Mouse (Mus musculus) central nervous system, embryonic 11.5 days (tissue): Measurements from ENCODE around the gene Mcm7. TPM values are rescaled to one million over a fixed set of nuclear protein-coding genes. Genes with fewer than 3 reads are reported as not detected.

Experiments used
- polyA plus RNA-seq: library from polyadenylated mRNA; depleted of rRNA; stranded (reverse); fragments of >200 nt; gene quantifications from 2 replicates; pipeline ENCODE4 v1.2.3, GENCODE M21; 2012; rRNA removed

Gene Mcm7
- polyA plus RNA-seq: 257 and 285 TPM in 2 replicates

DNA sequence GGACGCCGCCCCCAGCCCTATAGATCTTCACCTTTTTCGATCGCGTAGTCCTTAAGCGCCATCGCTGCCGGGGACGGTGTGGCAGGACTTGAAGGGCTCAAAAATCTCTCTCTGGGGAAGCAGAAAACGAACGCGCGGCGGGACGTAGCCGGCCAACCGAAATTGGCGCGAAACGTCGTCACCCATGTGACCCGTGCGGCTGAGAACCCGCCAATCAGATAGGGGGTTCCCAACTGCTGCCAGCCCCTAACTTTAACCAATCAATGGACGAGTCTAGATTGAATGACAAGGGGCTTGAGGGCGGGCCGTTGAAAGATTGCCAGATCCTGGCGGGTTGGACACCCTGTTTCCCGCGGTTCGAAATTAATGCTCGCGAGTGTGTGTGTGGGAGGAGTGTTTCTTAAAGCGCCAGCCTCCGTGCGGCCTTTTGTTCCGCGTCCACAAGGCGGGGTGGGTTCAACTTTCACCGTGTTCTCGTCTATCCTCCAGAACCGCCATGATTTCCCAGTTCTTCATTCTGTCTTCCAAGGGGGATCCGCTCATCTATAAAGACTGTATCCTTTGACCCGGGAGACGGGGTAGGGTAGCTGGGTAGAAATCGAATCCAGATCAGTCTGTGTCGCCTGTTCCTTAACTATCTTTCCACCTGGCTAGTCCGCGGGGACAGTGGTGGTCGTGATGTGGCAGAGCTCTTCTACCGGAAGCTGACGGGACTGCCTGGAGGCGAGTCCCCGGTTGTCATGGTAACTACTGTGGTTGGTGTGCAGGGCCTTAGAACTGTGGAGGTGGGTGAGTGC, at the start of gene Mcm7, which contains the start of gene Ap4m1:
TSS of gene Mcm7 (minus strand) at position 728 of the 797 bp plus-strand sequence.
TSS of gene Ap4m1 (plus strand) at position 308 of the 797 bp plus-strand sequence.

DNA sequence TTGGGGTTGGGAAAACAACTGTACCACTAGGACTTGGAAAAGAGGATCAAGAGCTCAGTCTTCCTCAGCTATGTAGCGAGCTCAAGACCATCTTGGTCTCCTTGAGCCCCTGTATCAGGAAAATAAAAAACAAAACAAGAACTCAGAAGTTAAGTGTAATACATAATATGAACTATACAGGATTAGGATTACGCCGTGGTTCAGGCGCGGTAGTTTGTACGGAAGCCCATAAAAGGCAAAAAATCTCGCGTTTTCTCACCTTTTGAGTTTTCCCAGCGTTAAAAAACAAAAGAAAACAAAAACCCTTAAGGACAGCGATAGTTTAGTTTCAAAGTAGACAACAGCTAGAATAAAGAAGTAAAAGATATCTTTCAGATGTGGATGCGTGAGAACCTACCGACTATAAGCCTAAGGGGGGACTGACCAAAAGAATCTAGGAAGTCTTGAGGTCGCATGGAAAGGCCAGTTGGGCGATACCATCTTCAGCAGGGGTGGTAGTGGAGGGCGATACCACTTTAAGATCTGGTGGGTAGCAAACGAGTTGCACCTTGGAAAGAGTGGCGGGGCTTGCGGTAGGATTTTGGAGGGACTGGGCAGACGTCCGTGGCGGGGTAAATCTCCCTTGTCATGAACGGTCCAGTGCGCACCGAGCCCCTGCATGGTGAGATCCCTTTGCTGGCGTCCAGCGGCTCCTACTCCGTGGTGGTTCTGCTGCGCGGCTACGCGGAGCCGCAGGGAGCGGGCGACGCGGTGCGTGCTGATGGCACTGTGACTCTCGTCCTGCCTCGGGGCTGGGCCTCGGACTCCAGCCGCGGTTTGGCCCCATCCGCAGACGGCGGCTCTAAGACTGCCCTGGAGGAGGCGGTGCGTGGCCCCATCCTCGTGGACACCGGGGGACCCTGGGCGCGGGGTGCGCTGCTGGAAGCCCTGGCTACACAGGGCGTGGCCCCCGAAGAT, 21.8 kb upstream of the Mcm7 start, which contains the start of gene Mblac1:
TSS of gene Mblac1 (plus strand) at position 544 of the 957 bp plus-strand sequence.

DNA sequence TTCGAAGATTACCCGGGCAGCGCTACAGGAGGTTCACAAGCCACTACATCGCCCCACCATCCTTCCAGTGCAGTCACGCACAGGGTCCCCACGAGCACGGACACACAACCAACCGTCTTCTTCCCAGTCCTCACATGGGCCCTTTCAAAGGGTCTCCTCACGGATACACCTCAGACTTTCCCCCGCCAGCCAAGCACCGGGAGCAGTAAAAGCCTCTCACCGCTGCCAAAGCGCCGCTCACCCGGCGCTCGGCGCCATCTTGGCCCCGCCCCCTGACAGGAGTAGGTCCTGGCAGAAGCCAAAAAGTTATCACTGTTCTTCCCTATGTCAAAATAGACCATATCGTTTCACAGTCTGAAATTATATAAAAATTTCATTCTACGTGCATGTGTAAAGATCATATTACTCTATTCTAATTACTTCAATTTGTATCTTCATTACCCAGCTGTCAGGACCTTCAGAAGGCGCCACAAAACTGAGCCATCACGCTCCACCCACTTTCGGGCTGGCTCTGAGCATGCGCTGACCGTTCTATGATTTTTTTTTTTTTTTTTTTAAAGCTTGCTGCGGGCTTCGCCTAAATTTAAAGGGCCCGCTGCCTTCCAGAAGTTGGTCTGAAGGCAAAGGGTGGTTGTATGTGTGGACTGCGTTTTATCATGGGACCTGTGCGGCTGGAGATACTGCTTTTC, 14.9 kb upstream of the Mcm7 start, which contains the start of the genes Taf6 and Cnpy4:
TSS of gene Taf6 (minus strand) at position 502 of the 689 bp plus-strand sequence.
TSS of gene Cnpy4 (plus strand) at position 536 of the 689 bp plus-strand sequence.

DNA sequence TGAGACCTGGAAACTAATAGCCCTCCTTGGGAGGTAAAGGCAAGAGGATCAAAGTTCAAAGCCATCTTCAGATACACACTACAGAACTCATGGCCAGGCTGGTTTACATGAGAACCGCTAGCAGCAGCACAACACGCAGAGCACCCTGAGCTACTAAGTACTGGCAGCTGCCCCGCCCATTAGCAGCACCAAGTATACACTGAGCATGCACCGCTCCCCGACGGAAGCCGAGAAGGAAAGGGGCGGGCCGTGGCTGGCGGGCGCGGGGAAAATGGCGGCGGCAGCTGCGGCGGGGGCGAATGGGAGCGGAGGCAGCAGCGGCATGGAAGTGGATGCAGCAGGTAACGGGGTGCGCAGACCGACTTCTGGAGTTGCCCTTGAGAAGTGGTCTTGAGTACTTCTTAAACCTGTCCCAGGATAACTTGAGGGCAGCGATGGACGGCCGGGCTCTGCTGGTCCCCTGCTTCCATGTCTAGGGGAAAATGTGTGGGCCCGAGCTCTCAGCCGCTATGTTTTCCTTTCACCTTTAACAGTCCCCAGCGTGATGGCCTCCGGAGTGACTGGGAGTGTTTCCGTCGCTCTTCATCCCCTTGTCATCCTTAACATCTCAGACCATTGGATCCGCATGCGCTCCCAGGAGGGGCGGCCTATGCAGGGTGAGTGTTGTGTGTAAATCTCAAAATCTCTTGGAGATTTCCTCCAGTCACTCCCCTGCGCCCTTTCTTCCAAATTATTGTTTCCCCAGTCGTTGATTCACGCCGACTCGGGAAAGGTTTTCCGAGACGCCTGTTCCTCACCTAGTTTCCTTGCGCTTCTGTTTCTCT, 11.2 kb downstream of the Mcm7 start, which contains the start of gene Cops6:
TSS of gene Cops6 (plus strand) at position 230 of the 824 bp plus-strand sequence.

DNA sequence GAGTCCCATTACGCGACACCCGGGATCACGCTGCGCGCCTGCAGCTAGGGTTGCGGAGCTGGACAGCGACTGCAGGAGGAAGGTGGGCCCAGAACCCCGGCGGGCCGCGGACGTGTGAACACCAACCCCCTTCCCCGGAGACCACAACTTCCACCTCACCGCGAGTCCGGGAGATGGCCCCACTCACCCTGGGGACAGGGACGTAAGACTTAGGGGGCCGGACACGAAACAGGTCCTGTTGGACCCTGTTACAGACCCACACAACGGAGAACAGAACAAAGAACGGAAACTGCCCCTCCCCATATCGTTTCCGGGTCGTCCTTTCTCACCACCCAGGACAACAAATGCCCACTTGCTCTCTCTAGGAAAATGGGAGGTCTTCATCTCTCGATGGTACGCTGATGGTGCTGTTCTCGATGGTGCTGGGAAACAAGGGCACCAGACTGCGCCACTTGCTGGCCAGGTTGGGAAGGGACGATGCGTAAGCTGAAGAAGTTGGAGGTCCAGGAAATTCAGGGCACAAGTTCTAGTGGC, 16.7 kb downstream of the Mcm7 start, which contains the start of gene Zfp113:
TSS of gene Zfp113 (minus strand) at position 302 of the 534 bp plus-strand sequence.

DNA sequence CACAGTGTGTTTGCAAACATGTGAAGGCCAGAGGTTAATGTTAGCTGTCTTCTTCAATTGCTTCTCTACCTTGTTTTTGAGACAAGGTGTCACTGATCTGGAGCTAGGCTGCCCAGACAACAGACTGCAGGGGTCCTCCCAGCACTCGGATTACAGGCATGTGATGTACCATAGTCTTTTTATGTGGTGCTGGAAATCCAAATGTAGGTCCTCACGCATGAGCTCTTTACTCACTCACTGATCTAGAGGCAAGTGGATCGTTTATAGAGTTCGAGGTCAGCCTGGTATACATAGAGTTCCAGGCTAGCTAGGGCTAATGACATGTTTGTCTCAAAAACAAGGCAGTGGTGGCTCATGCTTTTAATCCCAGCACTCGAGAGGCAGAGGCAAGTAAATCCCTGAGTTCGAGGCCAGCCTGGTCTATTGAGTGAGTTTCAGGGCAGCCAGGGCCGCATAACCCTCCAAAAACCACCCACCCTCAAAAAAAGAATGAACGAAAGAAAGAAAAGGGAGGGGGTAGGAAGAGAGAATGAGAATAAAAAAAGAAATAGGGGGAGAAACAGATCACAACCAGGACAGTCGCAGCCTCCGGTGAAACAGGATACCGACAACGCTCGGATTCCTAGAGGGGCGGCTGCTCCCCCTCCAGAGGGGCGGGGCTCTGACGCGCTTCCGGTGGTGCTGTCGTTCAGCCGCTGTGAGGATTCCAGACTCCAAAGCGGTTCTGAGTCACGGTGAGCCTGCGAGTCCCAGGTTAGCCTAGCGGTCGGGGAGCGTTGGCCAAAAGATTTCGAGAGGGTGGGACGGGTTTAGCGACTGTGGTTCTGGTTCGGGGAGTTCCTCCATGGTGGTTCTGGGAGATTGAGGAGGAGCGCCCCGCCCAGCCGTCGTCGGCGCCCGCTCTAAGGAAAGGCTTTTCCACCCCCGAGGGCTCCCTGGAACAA, 55.7 kb downstream of the Mcm7 start, which contains the start of gene Zscan21:
TSS of gene Zscan21 (plus strand) at position 649 of the 944 bp plus-strand sequence.

Other genes with a start within 250 kb of the Mcm7 start
- gene Gjc3, start 209.3 kb downstream of the Mcm7 start, polyA plus RNA-seq: 0.10 and 0.37 TPM in 2 replicates
- gene Azgp1, start 190.9 kb downstream of the Mcm7 start, polyA plus RNA-seq: not detected in 2 replicates
- gene Smok3a, start 151.2 kb downstream of the Mcm7 start, polyA plus RNA-seq: not detected in 2 replicates
- not detected in 2 replicates for gene Smok3b, start 151.0 kb downstream of the Mcm7 start, polyA plus RNA-seq
- not detected in 2 replicates for gene Smok3c, start 119.2 kb downstream of the Mcm7 start, polyA plus RNA-seq
- gene Zkscan1, start 87.3 kb downstream of the Mcm7 start, polyA plus RNA-seq: 16.0 and 21.4 TPM in 2 replicates
- gene Zscan21, start 55.5 kb downstream of the Mcm7 start, polyA plus RNA-seq: 60.7 and 72.1 TPM in 2 replicates
- 15.0 and 20.4 TPM in 2 replicates for gene Zfp113, start 16.7 kb downstream of the Mcm7 start, polyA plus RNA-seq
- 98.2 and 167 TPM in 2 replicates for gene Cops6, start 11.4 kb downstream of the Mcm7 start, polyA plus RNA-seq
- 50.7 and 67.8 TPM in 2 replicates for gene Ap4m1, start 420 bp downstream of the Mcm7 start, polyA plus RNA-seq
- gene Taf6, start 15.0 kb upstream of the Mcm7 start, polyA plus RNA-seq: 79.7 and 99.7 TPM in 2 replicates
- 53.3 and 94.0 TPM in 2 replicates for gene Cnpy4, start 15.1 kb upstream of the Mcm7 start, polyA plus RNA-seq
- 7.2 and 12.9 TPM in 2 replicates for gene Mblac1, start 21.9 kb upstream of the Mcm7 start, polyA plus RNA-seq
- gene Nxpe5, start 53.5 kb upstream of the Mcm7 start, polyA plus RNA-seq: not detected in 2 replicates
- gene Lamtor4, start 83.1 kb upstream of the Mcm7 start, polyA plus RNA-seq: 73.2 and 79.4 TPM in 2 replicates
- gene BC037034, start 91.6 kb upstream of the Mcm7 start, polyA plus RNA-seq: 72.1 and 73.9 TPM in 2 replicates
- 1.7 and 2.7 TPM in 2 replicates for gene Gal3st4, start 100.4 kb upstream of the Mcm7 start, polyA plus RNA-seq
- 0.26 and 0.72 TPM in 2 replicates for gene Gm43720, start 107.5 kb upstream of the Mcm7 start, polyA plus RNA-seq
- gene Gpc2, start 107.6 kb upstream of the Mcm7 start, polyA plus RNA-seq: 304 and 321 TPM in 2 replicates
- gene Stag3, start 107.8 kb upstream of the Mcm7 start, polyA plus RNA-seq: 6.9 and 11.9 TPM in 2 replicates
- 0.08 and 0.09 TPM in 2 replicates for gene Pvrig, start 169.5 kb upstream of the Mcm7 start, polyA plus RNA-seq